Mouse (Mus musculus): Measurements from ENCODE around the gene Qprt. TPM values are rescaled to one million over a fixed set of nuclear protein-coding genes. Genes with fewer than 3 reads are reported as not detected.
A peak's percentile ranks its signal among the peaks of the same experiment; 100 is the strongest.

The Qprt gene
- polyA plus RNA-seq (2015; fragmentation: Nextera tagmentation; extraction: Ambion mirVana), result 148 and 151 TPM in 2 replicates

DNA sequence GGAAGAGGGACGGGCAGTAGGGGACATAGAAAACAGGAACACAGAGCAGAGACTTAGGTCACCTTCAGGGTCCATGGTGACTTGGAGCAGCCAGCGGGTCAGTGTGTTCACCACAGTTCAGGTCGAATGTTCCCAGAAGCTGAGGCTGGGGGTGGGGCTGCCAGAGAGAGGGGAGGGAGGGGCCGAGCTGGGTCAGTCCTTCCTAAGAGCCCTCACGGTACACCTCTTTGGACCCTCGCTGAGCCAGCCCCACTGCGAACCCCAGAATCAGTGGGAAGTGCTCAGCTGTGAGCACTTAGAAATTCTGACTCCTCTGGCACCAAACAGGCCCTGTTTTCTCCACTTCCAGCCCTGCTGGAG is at the start of gene Qprt:
Qprt (minus strand) TSS at position 316 of the 360 bp plus-strand sequence.
- DNase-seq (peak; percentile 70), ATAC-seq (peak; percentile 78)
- 28% methylated on average over 7 of the region's 7 CpGs for WGBS (ENCODE audit: insufficient replicate concordance)
- H3K27me3 ChIP-seq (ENCODE audit: insufficient read depth, low read length), result no peaks in the 10 kb centered on the region
- peak within 1 kb of the TSS; percentile 97 for H3K27ac ChIP-seq (ENCODE audit: low read depth)
- peaks cover 6% of the 10 kb centered on the region; the same call in 1 of the 2 replicates for H3K9me3 ChIP-seq (ENCODE audit: low read length)
- H3K4me2 ChIP-seq (ENCODE audit: low read depth, low read length), result peak within 1 kb of the TSS; percentile 64
- H3K4me3 ChIP-seq (ENCODE audit: low read depth, low read length), result peak within 1 kb of the TSS; percentile 48
- TF ChIP-seq EP300 (IDR thresholded peaks at IDR 0.05; ENCODE audit: low read depth) (0 out of 2 replicates have a peak, but pooled peaks have one; percentile 33), CTCF (IDR thresholded peaks at IDR 0.05; ENCODE audit: low read depth) (no peak)
- H3K4me1 ChIP-seq (ENCODE audit: insufficient read depth), result peaks cover 22% of the 10 kb centered on the region
- H3K36me3 ChIP-seq (replicated peaks; ENCODE audit: insufficient read depth, low read length), result no peaks in the 10 kb centered on the region
- H3K9ac ChIP-seq (replicated peaks), result peak within 1 kb of the TSS; percentile 68

DNA sequence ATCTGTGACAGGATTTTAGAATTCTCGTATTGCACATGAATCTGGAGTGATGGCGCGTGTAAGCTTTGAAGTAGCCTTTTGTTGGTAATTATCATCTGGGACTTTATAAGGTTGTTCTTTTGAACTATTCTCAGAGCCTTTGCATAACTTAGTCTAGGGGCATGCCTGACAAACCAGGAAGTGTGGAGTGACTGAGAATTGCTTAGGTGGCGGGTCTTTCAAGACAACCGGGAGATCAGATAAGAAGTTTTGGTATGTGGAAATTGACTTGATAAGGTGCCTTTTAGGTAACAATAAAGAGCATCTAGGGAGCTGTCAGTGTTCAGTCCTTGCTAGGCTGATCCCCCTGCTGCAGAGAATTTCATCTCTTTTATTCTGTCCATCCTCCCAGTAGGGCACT is 44.5 kb upstream of the Qprt start:
- Histone ChIP-seq H3K27me3 (ENCODE audit: insufficient read depth, low read length) (no peaks in the 10 kb centered on the region), H3K9ac (replicated peaks) (no peak overlapping the region), H3K4me3 (ENCODE audit: low read depth, low read length) (no peak overlapping the region), H3K4me1 (ENCODE audit: insufficient read depth) (peaks cover 2% of the 10 kb centered on the region; the same call in 1 of the 2 replicates), H3K27ac (ENCODE audit: low read depth) (no peak overlapping the region), H3K4me2 (ENCODE audit: low read depth, low read length) (no peak overlapping the region), H3K9me3 (ENCODE audit: low read length) (no peaks in the 10 kb centered on the region), H3K36me3 (replicated peaks; ENCODE audit: insufficient read depth, low read length) (no peaks in the 10 kb centered on the region)
- DNase-seq, result no peak
- 74% methylated on average over 5 of the region's 5 CpGs for WGBS (ENCODE audit: insufficient replicate concordance)
- no peak for TF ChIP-seq EP300 (IDR thresholded peaks at IDR 0.05; ENCODE audit: low read depth)
- no peak for TF ChIP-seq CTCF (IDR thresholded peaks at IDR 0.05; ENCODE audit: low read depth)
- no peak for ATAC-seq

GRCm38 (mm10) chr7:127165607-127166493 is 43.8 kb upstream of the Qprt start:
- TF ChIP-seq EP300 (IDR thresholded peaks at IDR 0.05; ENCODE audit: low read depth) (no peak), CTCF (IDR thresholded peaks at IDR 0.05; ENCODE audit: low read depth) (no peak)
- no peaks in the 10 kb centered on the region for H3K36me3 ChIP-seq (replicated peaks; ENCODE audit: insufficient read depth, low read length)
- peaks cover 2% of the 10 kb centered on the region; the same call in 1 of the 2 replicates for H3K4me1 ChIP-seq (ENCODE audit: insufficient read depth)
- WGBS (ENCODE audit: insufficient replicate concordance), result 68% methylated on average over 12 of the region's 12 CpGs
- H3K9me3 ChIP-seq (ENCODE audit: low read length), result no peaks in the 10 kb centered on the region
- no peak overlapping the region for H3K9ac ChIP-seq (replicated peaks)
- no peak overlapping the region for H3K27ac ChIP-seq (ENCODE audit: low read depth)
- ATAC-seq, result no peak
- H3K4me3 ChIP-seq (ENCODE audit: low read depth, low read length), result no peak overlapping the region
- H3K4me2 ChIP-seq (ENCODE audit: low read depth, low read length), result no peak overlapping the region
- no peak for DNase-seq
- H3K27me3 ChIP-seq (ENCODE audit: insufficient read depth, low read length), result no peaks in the 10 kb centered on the region

GRCm38 (mm10) chr7:127164002-127164401 is 42.0 kb upstream of the Qprt start:
- Histone ChIP-seq H3K4me1 (ENCODE audit: insufficient read depth) (peaks cover 2% of the 10 kb centered on the region; the same call in 1 of the 2 replicates), H3K4me2 (ENCODE audit: low read depth, low read length) (no peak overlapping the region), H3K27me3 (ENCODE audit: insufficient read depth, low read length) (no peaks in the 10 kb centered on the region), H3K27ac (ENCODE audit: low read depth) (no peak overlapping the region), H3K9ac (replicated peaks) (no peak overlapping the region), H3K4me3 (ENCODE audit: low read depth, low read length) (no peak overlapping the region), H3K36me3 (replicated peaks; ENCODE audit: insufficient read depth, low read length) (no peaks in the 10 kb centered on the region), H3K9me3 (ENCODE audit: low read length) (no peaks in the 10 kb centered on the region)
- TF ChIP-seq EP300 (IDR thresholded peaks at IDR 0.05; ENCODE audit: low read depth), result no peak
- 85% methylated on average over 4 of the region's 4 CpGs for WGBS (ENCODE audit: insufficient replicate concordance)
- DNase-seq, result no peak
- no peak for ATAC-seq

DNA sequence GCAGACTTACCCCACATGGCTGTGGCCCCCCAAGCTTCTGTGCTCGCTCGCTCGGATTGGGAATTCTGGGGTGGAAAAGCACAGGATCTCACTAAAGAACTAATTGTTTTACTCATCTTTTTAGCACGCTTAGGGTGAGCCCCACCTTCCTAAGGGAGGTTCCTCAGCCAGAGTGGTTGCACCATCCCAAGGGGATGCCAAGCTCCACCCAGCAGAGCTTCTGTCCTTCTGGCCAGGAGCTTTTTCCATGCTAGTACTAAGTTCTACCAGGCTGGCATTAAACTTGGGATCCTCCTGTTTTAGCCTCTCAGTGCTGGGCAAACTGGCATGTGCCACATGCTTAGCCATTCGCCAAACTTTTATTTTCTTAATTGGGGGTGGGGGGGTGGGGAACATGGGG is 40.5 kb upstream of the Qprt start:
- no peak overlapping the region for H3K9ac ChIP-seq (replicated peaks)
- DNase-seq, result no peak
- 82% methylated on average over 5 of the region's 5 CpGs for WGBS (ENCODE audit: insufficient replicate concordance)

GRCm38 (mm10) chr7:127157548-127157947 is 35.5 kb upstream of the Qprt start:
- no peak overlapping the region for H3K27ac ChIP-seq (ENCODE audit: low read depth)
- no peaks in the 10 kb centered on the region for H3K9me3 ChIP-seq (ENCODE audit: low read length)
- no peak overlapping the region for H3K9ac ChIP-seq (replicated peaks)
- H3K4me2 ChIP-seq (ENCODE audit: low read depth, low read length), result no peak overlapping the region
- no peak for DNase-seq
- no peaks in the 10 kb centered on the region for H3K36me3 ChIP-seq (replicated peaks; ENCODE audit: insufficient read depth, low read length)
- TF ChIP-seq CTCF (IDR thresholded peaks at IDR 0.05; ENCODE audit: low read depth) (no peak), EP300 (IDR thresholded peaks at IDR 0.05; ENCODE audit: low read depth) (no peak)
- WGBS (ENCODE audit: insufficient replicate concordance), result 55% methylated on average over 4 of the region's 4 CpGs
- ATAC-seq, result no peak
- no peaks in the 10 kb centered on the region for H3K27me3 ChIP-seq (ENCODE audit: insufficient read depth, low read length)
- H3K4me1 ChIP-seq (ENCODE audit: insufficient read depth), result peaks cover 7% of the 10 kb centered on the region
- H3K4me3 ChIP-seq (ENCODE audit: low read depth, low read length), result no peak overlapping the region

More for the DNA sequence above, 40.5 kb upstream of the Qprt start:
- no peaks in the 10 kb centered on the region for H3K27me3 ChIP-seq (ENCODE audit: insufficient read depth, low read length)
- peaks cover 5% of the 10 kb centered on the region for H3K4me1 ChIP-seq (ENCODE audit: insufficient read depth)
- no peaks in the 10 kb centered on the region for H3K9me3 ChIP-seq (ENCODE audit: low read length)
- no peak overlapping the region for H3K4me3 ChIP-seq (ENCODE audit: low read depth, low read length)
- no peak for ATAC-seq
- H3K27ac ChIP-seq (ENCODE audit: low read depth), result no peak overlapping the region
- H3K4me2 ChIP-seq (ENCODE audit: low read depth, low read length), result no peak overlapping the region
- TF ChIP-seq EP300 (IDR thresholded peaks at IDR 0.05; ENCODE audit: low read depth) (no peak), CTCF (IDR thresholded peaks at IDR 0.05; ENCODE audit: low read depth) (no peak)
- no peaks in the 10 kb centered on the region for H3K36me3 ChIP-seq (replicated peaks; ENCODE audit: insufficient read depth, low read length)
